Mouse (Mus musculus) left cerebral cortex, adult 18-20 months (tissue): ENCODE measurements around the gene Lsm14a. TPM values are rescaled to one million over a fixed set of nuclear protein-coding genes. Genes with fewer than 3 reads are reported as not detected.

Source experiments
- DNase-seq, 2 experiments: peaks; one replicate each; pipeline ENCODE4 v3.0.0; 2021 to 2022; ENCODE audit warnings: low spot score in 2 of 2, mixed read lengths in 1 of 2
- total RNA-seq, 2 experiments: library from RNA; stranded (reverse); gene quantifications; 2 replicates each; pipeline ENCODE4 v1.2.3; 2021

The Lsm14a gene
- total RNA-seq, 2 experiments from 2014 or later: 82.1 to 94.8 TPM

- peak in 1 of 2 experiments; percentile 31 for DNase-seq
Observed at GRCm38 (mm10) chr7:34317901-34318476, 75.1 kb downstream of the Lsm14a start.

- peak; percentile 80 to 87 for DNase-seq
Observed at GRCm38 (mm10) chr7:34313443-34313875, 79.7 kb downstream of the Lsm14a start, which contains the start of gene 4931406P16Rik. 4931406P16Rik (minus strand) TSS chr7:34313551.

DNA sequence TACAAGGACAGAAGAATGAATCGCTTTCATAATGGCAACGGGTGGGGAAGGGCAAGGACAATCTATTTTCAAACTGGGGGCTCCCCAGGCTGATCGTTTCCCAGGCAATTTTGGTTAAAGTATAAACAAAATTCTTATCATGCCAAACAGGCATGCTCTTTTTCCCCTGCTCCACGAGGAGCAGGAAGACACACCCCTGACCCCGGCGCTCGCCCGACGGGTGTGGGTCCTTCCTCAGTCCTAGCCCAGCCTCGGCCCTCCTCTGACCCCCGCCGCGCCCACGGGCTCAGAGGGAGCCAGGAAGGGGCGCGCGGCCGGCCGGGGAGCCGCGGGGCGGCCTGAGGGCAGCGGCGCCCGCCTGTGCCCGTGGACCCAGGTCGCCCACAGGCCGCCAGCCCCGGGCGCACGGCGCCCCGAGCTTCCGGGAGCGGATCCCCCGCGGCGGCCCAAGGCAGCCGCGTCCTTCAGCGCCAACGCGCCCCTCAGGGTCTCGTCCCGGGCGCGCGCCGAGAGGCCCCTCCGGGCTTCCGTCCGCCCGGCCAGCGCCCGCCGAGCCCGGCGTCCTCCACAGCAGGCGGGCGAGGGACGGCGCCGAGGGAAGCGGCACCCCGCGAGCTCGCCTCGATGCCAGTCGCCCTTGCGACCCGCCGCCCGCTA, 80.2 kb downstream of the Lsm14a start:
- DNase-seq: no peak

DNA sequence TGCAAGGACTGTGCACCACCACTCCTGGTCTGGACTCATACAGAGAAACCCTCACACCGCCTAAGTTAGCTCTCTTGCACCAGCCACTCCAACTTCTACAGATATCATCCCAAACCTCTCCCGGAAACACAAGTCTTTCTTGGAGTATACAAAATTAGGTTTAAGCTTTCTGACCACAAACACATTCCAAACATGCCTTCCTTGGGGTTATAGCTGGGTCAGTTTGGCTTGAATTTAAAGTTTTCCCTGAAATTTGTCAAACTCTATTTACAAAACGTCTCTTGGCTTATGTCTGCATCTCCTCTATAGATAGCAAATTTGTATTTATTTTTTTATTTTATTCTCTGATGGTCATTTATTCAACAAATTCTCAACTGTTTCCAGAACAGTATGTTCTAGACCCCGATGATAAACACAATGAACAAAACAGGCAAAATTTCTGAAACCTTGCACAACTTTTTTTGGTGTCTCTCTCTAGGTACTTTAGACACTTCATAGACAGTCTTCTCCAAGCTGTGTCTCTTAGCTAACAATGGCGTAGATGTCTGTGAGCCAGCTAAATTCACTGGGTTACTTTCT, 83.8 kb downstream of the Lsm14a start:
- no peak for DNase-seq

GRCm38 (mm10) chr7:34308586-34308985, 84.5 kb downstream of the Lsm14a start:
- peak in 1 of 2 experiments; percentile 13 for DNase-seq

DNA sequence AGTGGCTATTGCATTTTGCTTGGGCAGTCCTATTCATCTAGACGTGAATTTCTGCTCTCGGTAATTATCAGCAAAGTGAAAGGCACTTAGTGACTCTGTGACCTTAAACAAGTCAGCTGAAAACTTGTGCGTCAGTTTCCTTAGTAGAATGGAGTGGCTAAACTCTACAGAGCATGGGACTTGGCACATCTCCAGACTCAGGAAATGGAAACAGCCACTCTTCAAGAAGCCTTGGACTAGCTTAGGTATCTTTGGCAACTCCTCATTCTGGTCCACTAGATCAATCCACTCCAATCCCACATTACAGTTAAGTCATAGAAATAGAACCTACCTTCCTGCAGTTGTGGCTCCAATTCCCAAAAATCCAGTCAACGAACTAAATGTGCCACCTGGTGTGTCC, 87.7 kb downstream of the Lsm14a start:
- DNase-seq: no peak

DNA sequence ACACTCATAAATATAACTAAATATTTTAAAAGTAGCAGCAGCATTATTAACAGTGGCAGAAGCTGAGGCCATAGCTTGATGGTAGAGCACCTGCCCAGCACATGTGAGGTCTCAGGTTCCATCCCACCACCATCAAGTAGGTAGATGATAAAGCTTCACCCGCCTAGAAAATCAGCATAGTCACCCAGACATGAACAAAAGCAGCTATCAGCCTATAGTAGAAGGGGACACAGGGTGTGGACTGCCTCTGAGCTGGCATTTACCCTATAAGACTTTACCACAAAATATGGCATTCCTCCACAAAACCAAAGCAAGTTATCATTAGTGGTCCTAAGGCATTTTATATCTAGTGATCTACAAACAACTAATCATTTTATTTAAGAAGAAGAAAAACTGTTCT, 90.5 kb downstream of the Lsm14a start:
- DNase-seq: no peak

GRCm38 (mm10) chr7:34301952-34302351, 91.2 kb downstream of the Lsm14a start:
- no peak for DNase-seq

- DNase-seq: no peak
Observed at GRCm38 (mm10) chr7:34298818-34299217, 94.3 kb downstream of the Lsm14a start.

- DNase-seq: no peak
Observed at GRCm38 (mm10) chr7:34296124-34296523, 97.0 kb downstream of the Lsm14a start.

Other genes starting within 250 kb of the Lsm14a start
- gene Uba2, start 223.7 kb downstream of the Lsm14a start, total RNA-seq: 10 to 100 TPM; 82.9 to 92.9 TPM
- gene Pdcd2l, start 196.7 kb downstream of the Lsm14a start, total RNA-seq: 10 to 100 TPM; 20.6 to 24.0 TPM
- 100 to 1,000 TPM; 662 to 699 TPM for gene Gpi1, start 163.0 kb downstream of the Lsm14a start, total RNA-seq
- gene Gm6096, start 142.3 kb downstream of the Lsm14a start, total RNA-seq: not detected
- 10 to 100 TPM; 38.5 to 39.1 TPM for gene 4931406P16Rik, start 79.8 kb downstream of the Lsm14a start, total RNA-seq